Mouse (Mus musculus): ENCODE measurements around the gene Eif2b3.

Eif2b3 gene

GRCm38 (mm10) chr4:117124518-117125347 is 105.5 kb downstream of the Eif2b3 start:
- peak; percentile 45 for DNase-seq

DNA sequence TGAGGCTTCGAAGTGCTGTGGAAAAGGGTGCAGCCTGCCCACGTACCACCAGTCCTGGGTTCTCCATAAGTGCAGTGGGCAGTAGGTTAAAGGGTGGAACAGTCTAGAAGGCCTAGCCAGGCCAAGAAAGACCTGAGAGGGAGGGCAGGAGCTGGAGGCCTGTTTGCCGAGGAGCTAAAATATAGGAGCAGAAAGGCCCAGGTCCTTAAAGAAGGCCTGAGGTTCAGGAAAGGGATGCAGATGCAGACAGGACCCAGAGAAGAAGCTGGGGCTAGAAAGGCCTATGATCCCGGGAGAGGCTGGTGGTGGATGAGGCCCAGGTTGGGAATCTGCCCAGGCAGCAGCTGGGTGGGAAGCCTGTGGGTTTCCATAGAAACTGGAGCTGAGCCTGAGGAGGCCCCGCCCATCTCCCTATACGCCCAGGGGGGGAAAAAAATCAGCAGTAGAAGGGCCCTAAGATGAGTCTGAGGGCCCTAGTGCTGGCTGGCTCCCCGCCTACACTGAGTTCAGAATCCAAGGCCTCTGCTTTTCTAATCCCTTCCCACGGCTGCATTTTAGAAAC is 106.2 kb downstream of the Eif2b3 start, which contains the start of gene Btbd19:
Btbd19 (minus strand) TSS at position 378 of the 562 bp plus-strand sequence.
- DNase-seq, result peak; percentile 82

DNA sequence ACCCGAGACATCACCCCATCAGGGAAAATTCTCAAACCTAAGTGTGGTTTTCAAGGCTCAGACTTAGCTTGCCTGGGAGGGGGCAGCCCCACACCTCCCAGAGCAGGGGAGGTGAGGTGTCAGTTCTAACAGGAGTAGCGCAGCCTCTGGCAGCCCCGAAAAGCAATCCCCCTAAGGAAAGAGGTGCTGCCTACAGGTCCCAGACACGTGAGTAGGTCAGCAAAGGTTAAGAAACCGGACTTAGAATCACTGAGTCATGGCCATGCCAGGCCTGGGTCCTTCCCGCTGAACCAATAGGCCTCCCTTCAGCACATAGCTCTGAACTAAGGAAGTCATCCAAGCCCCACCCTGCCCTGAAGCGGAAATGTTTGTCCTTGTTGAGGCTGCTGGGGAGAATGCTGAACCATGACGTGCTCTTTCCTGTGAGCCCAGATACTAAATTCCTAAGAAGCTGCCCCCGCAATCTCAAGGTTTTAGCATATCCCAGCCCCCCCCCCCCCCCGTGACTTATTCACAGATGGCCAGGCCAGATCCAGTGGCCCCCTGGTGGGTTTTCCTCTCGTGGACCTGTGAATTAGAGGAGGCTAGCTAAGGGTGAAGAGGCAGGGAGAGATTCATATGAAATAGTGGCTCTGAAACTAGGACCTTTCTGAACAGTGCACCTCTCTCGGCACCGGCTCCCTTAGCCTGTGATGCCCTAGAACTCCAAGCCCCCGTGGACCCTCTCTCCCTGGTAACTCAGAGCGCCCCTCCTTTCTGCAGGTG is 106.9 kb downstream of the Eif2b3 start:
- peak; percentile 88 for DNase-seq

DNA sequence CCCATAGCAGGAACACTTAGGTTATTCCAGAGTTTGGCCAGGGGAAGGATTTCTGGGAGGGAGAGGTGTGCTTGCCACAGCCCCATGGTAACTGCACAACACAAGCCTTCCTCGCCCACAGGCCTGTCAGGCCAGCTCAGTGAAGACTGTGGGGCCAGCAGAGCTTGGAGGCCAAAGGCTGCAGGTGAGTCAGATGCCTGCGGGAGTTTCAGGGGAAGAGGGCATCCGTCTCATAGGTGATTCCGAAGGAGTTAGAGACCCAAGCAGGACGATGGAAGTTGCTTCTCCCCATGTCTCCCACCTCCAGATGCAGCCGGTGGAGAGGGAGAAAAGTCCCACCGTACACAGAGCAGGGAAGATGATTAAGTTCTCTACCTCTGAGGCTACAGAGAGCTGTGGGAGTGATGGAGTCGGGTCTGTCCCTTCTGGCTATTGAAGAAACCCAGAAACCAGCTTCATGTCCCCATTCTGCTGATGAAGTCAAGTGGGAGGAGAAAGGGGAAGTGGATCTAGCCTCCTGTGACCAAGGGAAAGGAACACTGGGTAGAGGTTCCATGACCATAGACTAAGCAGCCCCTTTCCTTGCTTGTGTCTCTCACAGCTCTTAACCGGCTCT is 107.6 kb downstream of the Eif2b3 start, which contains the start of gene Tctex1d4:
Tctex1d4 (plus strand) TSS at position 120 of the 616 bp plus-strand sequence.
- no peak for DNase-seq

- no peak for DNase-seq
Observed at GRCm38 (mm10) chr4:117127991-117128686, 108.9 kb downstream of the Eif2b3 start.

- DNase-seq, result no peak
Observed at GRCm38 (mm10) chr4:117130790-117131189, 111.6 kb downstream of the Eif2b3 start.

- no peak for DNase-seq
Observed at GRCm38 (mm10) chr4:117131198-117131597, 112.0 kb downstream of the Eif2b3 start.

DNA sequence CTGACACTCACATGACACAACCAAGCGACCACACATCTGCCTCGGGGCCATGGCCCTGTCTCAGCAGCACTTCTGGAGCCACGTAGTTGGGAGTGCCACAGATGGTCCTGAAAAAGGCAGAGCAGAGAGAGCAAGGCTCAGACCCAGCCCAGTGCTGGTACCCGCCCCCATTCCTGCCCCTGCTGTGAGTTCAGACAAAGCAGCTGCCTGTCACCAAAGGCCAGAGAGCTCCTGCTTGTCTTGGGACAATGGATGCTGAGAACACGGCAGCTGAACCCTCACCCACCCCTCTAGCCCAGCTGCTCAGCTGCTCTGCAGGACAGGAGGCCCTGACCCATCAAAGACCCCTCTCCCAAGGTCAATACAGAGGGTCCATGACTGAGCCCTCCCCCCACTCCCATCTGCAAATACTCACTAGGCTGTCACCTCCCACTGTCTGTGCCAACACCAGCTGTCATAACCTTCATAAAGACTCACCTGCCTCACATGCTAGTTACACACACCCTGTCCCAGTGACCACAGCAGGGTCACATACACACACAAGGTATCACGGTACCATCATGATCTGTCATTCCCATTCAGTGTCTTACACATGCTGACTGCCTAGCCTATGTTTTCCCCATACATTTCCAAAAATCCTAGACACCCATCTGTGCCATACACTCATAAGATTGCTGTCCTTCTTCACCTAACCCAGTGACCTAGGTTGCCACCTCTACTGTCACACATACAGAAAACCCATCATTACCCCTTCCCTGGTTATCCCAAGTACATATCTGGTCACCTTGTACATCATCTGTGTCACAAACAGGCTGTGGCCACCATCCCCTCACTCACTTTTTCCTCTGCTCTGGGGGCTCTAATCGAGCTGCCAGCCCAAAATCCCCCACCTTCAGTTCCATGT is 112.9 kb downstream of the Eif2b3 start:
- no peak for DNase-seq

DNA sequence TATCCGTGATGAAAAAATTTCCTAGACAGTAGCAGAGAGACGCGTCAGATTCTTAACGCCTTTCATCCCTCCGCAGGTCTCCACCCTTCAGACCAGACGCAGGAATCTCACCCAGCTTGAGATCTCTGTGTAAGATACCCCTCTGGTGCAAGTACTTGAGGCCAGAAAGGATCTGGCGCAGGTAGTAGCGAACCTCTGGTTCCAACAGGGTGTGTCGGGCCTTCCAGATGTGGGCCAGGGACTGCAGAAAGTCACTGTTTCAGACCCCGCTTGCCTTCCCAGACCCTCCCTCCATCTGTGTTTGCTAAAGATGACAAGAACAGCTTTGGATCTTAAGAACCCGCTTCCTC is 113.6 kb downstream of the Eif2b3 start:
- no peak for DNase-seq

DNA sequence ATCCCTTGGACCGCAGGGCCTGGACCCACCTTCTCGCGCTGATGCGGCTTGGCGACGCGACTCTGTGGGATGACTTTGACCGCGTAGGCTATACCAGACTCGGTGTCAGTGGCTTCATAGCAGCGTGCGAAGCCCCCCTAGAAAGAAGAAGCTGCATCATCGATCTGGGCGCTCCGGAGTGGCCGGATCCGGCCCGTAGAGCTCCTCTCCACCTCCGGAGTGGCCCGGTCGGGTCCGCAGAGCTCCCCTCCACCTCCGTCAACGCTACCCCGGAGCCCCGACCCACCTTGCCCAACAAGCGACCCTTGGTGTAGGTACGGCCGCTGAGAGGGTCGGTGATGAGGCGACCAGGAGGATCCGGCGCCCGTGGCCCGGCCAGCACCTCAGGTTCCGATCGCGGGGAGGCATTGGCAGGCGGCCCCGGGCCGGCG is 114.2 kb downstream of the Eif2b3 start:
- no peak for DNase-seq

GRCm38 (mm10) chr4:117133817-117134600 is 114.8 kb downstream of the Eif2b3 start, which contains the start of gene Plk3:
Plk3 (minus strand) TSS chr4:117133963.
- peak; percentile 98 for DNase-seq

- no peak for DNase-seq
Observed at GRCm38 (mm10) chr4:117134601-117134995, 115.4 kb downstream of the Eif2b3 start.

- DNase-seq, result peak; percentile 92
Observed at GRCm38 (mm10) chr4:117136034-117136433, 116.8 kb downstream of the Eif2b3 start.
